Mouse (Mus musculus) limb, embryonic 14.5 days (tissue): ENCODE results near the gene Sympk. TPM values are rescaled to one million over a fixed set of nuclear protein-coding genes. Genes with fewer than 3 reads are reported as not detected.

Experiments used
- ATAC-seq: fragments of 200-750 bp; cut with Nextera tagmentation; 2 replicates; pipeline ENCODE4 v1.8.0; 2017; ENCODE audit warnings: low read depth, moderate number of reproducible peaks, moderate TSS enrichment; ENCODE audit not compliant: low FRiP score
- DNase-seq: peaks from one replicate; pipeline ENCODE4 v3.0.0-alpha.2; 2015; ENCODE audit warnings: low spot score
- H3K27ac ChIP-seq: fragments of 300-500 bp; sonication (generic); replicated peaks from 2 replicates; pipeline ENCODE4 v1.5.1; 2014; ENCODE audit warnings: low read depth, mild to moderate bottlenecking, low read length, moderate library complexity, mixed read lengths
- H3K27me3 ChIP-seq: fragments of 300-500 bp; sonication (generic); 2 replicates; pipeline ENCODE4 v1.6.1; 2014; ENCODE audit warnings: low read length, mixed read lengths; ENCODE audit not compliant: control insufficient read depth, insufficient read depth
- H3K36me3 ChIP-seq: fragments of 300-500 bp; sonication (generic); 2 replicates; pipeline ENCODE4 v1.6.1; 2014; ENCODE audit warnings: mild to moderate bottlenecking, low read length, moderate library complexity, mixed read lengths; ENCODE audit not compliant: control insufficient read depth, insufficient read depth
- H3K4me1 ChIP-seq: fragments of 300-500 bp; sonication (generic); 2 replicates; pipeline ENCODE4 v1.6.1; 2014; ENCODE audit warnings: antibody characterized with exemption, low read length, mixed read lengths; ENCODE audit not compliant: control insufficient read depth, insufficient read depth
- H3K4me2 ChIP-seq: fragments of 300-500 bp; sonication (generic); replicated peaks from 2 replicates; pipeline ENCODE4 v1.6.1; 2014; ENCODE audit warnings: low read depth, mild to moderate bottlenecking, low read length, moderate library complexity; ENCODE audit not compliant: severe bottlenecking
- H3K4me3 ChIP-seq: fragments of 300-500 bp; sonication (generic); replicated peaks from 2 replicates; pipeline ENCODE4 v1.5.1; 2014; ENCODE audit warnings: low read length
- H3K9ac ChIP-seq: fragments of 300-500 bp; sonication (generic); 2 replicates; pipeline ENCODE4 v1.6.1; 2014; ENCODE audit warnings: mild to moderate bottlenecking, low read depth, low read length, moderate library complexity; ENCODE audit not compliant: severe bottlenecking
- H3K9me3 ChIP-seq: fragments of 300-500 bp; sonication (generic); 2 replicates; pipeline ENCODE4 v1.6.1; 2016; ENCODE audit warnings: low read length; ENCODE audit not compliant: control insufficient read depth
- POLR2A ChIP-seq: fragments of 200-500 bp; IDR thresholded peaks from 2 replicates; pipeline ENCODE4 v1.8.0; 2012; ENCODE audit warnings: inconsistent platforms, mild to moderate bottlenecking, moderate library complexity, borderline replicate concordance; ENCODE audit not compliant: insufficient read depth, insufficient read length; ENCODE audit errors: extremely low read depth
- WGBS: fragments of 180-500 bp; shearing (Covaris S2); extraction: QIAGEN DNeasy Blood & Tissue Kit; methylation state at CpG from one replicate; pipeline ENCODE4 v1.1.7; 2014; 5-methylcytosine and 5-hydroxymethylcytosine counted together
- polyA plus RNA-seq, 2 experiments: library from polyadenylated mRNA; depleted of rRNA in 1 of 2; stranded (reverse) in 1 of 2; unstranded in 1 of 2; fragments of >200 nt; fragmentation: Nextera tagmentation in 1 of 2; extraction: Ambion mirVana in 1 of 2; gene quantifications; 2 replicates each; pipeline versions ENCODE4 v1.2.1 to v1.2.3; 2012 to 2014

Gene Sympk
- polyA plus RNA-seq (2012; rRNA removed): 97.0 and 113 TPM in 2 replicates
- 23.0 and 27.5 TPM in 2 replicates for polyA plus RNA-seq (2014; fragmentation: Nextera tagmentation; extraction: Ambion mirVana)

DNA sequence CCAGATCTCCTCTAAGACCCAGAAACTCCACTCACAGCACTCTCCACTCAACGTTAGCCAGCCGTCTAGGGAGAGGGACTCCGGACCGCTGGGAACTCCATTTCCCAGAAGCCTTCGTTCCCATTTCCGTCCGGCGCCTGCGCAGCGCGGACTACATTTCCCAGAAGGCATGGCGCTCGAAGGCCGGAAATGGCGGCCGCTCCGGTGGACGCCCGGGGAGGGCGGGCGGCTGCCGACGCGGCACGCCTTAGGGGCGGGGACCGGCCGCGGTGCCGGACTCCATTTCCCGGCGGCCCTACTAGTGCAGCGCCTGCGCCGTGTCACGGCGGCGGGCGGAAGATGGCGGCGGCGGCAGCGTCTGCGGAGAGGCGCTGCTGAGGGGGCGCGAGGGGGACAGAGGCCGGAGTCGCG, at the start of gene Sympk:
Gene Sympk, plus strand, starts transcription at position 282 of the 411 bp plus-strand sequence.
- Histone ChIP-seq H3K27ac (no peak within 1 kb of the TSS), H3K36me3 (peaks cover 7% of the 10 kb centered on the region), H3K9ac (peak within 1 kb of the TSS; percentile 86), H3K9me3 (no peaks in the 10 kb centered on the region), H3K4me3 (peak within 1 kb of the TSS; percentile 75), H3K4me2 (peak within 1 kb of the TSS; percentile 62), H3K27me3 (peaks cover 32% of the 10 kb centered on the region), H3K4me1 (peaks cover 9% of the 10 kb centered on the region; the same call in 1 of the 2 replicates)
- ATAC-seq: peak; percentile 95
- TF ChIP-seq POLR2A: peak; percentile 50; the same call in 1 of the 2 replicates
- peak; percentile 97 for DNase-seq
- 0% methylated on average over 38 of the region's 50 CpGs for WGBS

DNA sequence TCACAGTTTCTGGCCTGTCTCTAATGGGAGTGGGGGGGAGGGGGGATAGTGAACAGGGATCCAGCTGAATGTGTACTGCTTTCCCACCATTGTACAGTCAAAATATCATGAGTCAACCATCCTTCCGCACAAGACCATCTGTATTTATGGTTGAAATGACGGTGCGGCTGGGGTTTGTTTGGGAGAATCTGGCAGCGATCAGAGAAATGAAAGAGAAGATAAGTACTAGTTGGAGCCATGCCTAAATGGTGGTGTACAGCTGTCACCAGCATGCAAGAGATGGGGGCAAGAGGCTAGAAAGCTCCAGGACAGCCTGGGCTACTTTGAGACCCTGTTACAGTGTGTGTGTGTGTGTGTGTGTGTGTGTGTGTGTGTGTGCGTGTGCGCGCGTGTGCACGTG, 45.8 kb upstream of the Sympk start:
- Histone ChIP-seq H3K27me3 (no peaks in the 10 kb centered on the region), H3K4me3 (no peak overlapping the region), H3K9me3 (no peaks in the 10 kb centered on the region), H3K36me3 (no peaks in the 10 kb centered on the region), H3K27ac (no peak overlapping the region), H3K4me1 (no peaks in the 10 kb centered on the region), H3K9ac (no peak overlapping the region), H3K4me2 (no peak overlapping the region)
- ATAC-seq (no peak), DNase-seq (no peak)
- WGBS: 86% methylated on average over 9 of the region's 9 CpGs
- TF ChIP-seq POLR2A: no peak

DNA sequence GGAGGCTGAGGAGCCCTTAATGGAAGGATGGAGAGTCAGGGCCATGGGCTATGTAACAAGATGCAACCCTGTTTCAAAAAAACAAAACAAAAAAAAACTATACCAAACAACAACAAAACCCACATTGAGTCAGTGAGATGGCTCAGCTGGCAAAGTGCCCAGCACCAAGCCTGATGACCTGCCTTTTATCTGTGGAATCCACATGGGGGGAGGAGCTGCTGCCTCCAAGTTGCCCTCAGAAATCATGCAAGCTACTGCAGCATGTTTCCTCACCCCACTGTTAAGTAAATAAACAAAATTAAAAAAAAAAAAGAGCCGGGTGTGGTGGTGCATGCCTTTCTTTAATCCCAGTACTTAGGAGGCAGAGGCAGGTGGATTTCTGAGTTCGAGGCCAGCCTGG, 37.7 kb upstream of the Sympk start:
- ATAC-seq: no peak
- no peak overlapping the region for H3K27ac ChIP-seq

DNA sequence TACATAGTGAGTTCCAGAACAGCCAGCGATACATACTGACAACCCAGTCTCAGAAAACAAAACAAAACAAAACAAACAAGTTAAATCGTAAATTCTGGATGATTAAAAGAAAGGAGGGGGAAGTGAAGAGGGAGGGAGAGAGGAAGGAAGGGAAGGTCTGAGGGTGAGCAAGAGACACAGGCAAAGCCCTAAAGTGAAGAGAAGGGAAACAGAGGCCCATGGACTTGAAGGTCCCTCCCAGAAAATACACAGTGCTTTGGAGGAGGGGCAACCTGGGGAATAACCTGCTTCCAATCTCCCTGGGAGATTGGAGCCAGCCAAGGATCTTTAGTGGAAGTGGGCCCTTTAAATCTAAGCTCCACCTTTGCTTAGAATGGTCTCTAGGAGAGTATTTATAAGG, 37.1 kb upstream of the Sympk start, which contains the start of gene Nanos2:
Gene Nanos2, plus strand, starts transcription at position 301 of the 400 bp plus-strand sequence.
- H3K9me3 ChIP-seq: no peaks in the 10 kb centered on the region
- no peak within 1 kb of the TSS for H3K9ac ChIP-seq
- no peak for TF ChIP-seq POLR2A
- peaks cover 3% of the 10 kb centered on the region; the same call in 1 of the 2 replicates for H3K4me1 ChIP-seq
- DNase-seq (no peak), ATAC-seq (no peak)
- H3K27ac ChIP-seq: no peak within 1 kb of the TSS
- no peak within 1 kb of the TSS for H3K4me2 ChIP-seq
- 58% methylated on average over 2 of the region's 2 CpGs for WGBS
- peaks cover 7% of the 10 kb centered on the region for H3K27me3 ChIP-seq
- H3K36me3 ChIP-seq: no peaks in the 10 kb centered on the region
- H3K4me3 ChIP-seq: no peak within 1 kb of the TSS

More for the DNA sequence above, 37.7 kb upstream of the Sympk start:
- H3K36me3 ChIP-seq: no peaks in the 10 kb centered on the region
- H3K4me2 ChIP-seq: no peak overlapping the region
- H3K9ac ChIP-seq: no peak overlapping the region
- 0 out of 2 replicates have a peak, but pooled peaks cover under 1% of the 10 kb centered on the region for H3K27me3 ChIP-seq
- H3K9me3 ChIP-seq: no peaks in the 10 kb centered on the region
- peaks cover 3% of the 10 kb centered on the region; the same call in 1 of the 2 replicates for H3K4me1 ChIP-seq
- no peak for TF ChIP-seq POLR2A
- no peak overlapping the region for H3K4me3 ChIP-seq
- 79% methylated on average over 2 of the region's 2 CpGs for WGBS
- no peak for DNase-seq

DNA sequence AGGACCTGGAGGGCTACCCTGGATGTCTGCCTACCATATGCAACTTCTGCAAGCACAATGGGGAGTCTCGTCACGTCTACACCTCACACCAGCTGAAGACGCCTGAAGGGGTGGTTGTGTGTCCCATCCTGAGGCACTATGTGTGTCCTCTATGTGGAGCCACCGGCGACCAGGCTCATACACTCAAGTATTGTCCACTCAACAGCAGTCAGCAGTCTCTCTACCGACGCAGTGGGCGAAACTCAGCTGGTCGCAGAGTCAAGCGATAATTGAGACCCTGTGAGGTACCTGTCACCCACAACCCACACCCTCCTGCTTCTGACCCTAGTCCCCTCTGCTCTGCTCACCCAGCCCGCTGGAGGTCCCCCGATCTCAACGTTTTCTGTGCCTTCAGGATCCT, 36.4 kb upstream of the Sympk start:
- 69% methylated on average over 13 of the region's 13 CpGs for WGBS
- H3K4me2 ChIP-seq: no peak overlapping the region
- no peak for TF ChIP-seq POLR2A
- no peak overlapping the region for H3K4me3 ChIP-seq
- peaks cover 13% of the 10 kb centered on the region for H3K27me3 ChIP-seq
- no peak for ATAC-seq
- no peak for DNase-seq
- H3K9me3 ChIP-seq: no peaks in the 10 kb centered on the region
- no peak overlapping the region for H3K27ac ChIP-seq
- H3K4me1 ChIP-seq: peaks cover 9% of the 10 kb centered on the region
- no peak overlapping the region for H3K9ac ChIP-seq
- H3K36me3 ChIP-seq: no peaks in the 10 kb centered on the region
